Mouse (Mus musculus) CH12.LX (cell line): ENCODE results near the gene Tmem150a.

ENCODE experiments used
- CTCF ChIP-seq, 2 experiments: IDR thresholded peaks in 1 of 2; conservative IDR thresholded peaks in 1 of 2; 2 replicates each; pipeline ENCODE4 v1.5.1; 2011 to 2012; ENCODE audit warnings: low read depth in 2 of 2, low read length in 2 of 2, improper control_type of control experiment in 1 of 2, inconsistent platforms in 1 of 2, mild to moderate bottlenecking in 1 of 2, moderate library complexity in 1 of 2
- EP300 ChIP-seq: IDR thresholded peaks from 2 replicates; pipeline ENCODE4 v1.6.1; 2011; ENCODE audit warnings: low read length, improper control_type of control experiment
- KAT2A ChIP-seq: IDR thresholded peaks from 2 replicates; pipeline ENCODE4 v1.6.1; 2012; ENCODE audit warnings: low read length, improper control_type of control experiment, inconsistent platforms; ENCODE audit not compliant: insufficient replicate concordance
- MAX ChIP-seq: IDR thresholded peaks from 2 replicates; pipeline ENCODE4 v1.6.1; 2011; ENCODE audit warnings: low read length, improper control_type of control experiment
- MYC ChIP-seq: IDR thresholded peaks from 2 replicates; pipeline ENCODE4 v1.6.1; 2011; ENCODE audit warnings: low read depth, mild to moderate bottlenecking, improper control_type of control experiment, low read length
- NELFE ChIP-seq: IDR thresholded peaks from 2 replicates; pipeline ENCODE4 v1.6.1; 2011; ENCODE audit warnings: low read depth, low read length, improper control_type of control experiment
- POLR2A ChIP-seq: IDR thresholded peaks from 2 replicates; pipeline ENCODE4 v1.6.1; 2011; ENCODE audit warnings: low read depth, mild to moderate bottlenecking, improper control_type of control experiment, low read length
- POLR2AphosphoS2 ChIP-seq: IDR thresholded peaks from 2 replicates; pipeline ENCODE4 v1.6.1; 2011; ENCODE audit warnings: low read depth, low read length, improper control_type of control experiment
- ZKSCAN1 ChIP-seq: IDR thresholded peaks from 2 replicates; pipeline ENCODE4 v1.6.1; 2012; ENCODE audit warnings: low read depth, inconsistent platforms, low read length, improper control_type of control experiment, borderline replicate concordance

DNA sequence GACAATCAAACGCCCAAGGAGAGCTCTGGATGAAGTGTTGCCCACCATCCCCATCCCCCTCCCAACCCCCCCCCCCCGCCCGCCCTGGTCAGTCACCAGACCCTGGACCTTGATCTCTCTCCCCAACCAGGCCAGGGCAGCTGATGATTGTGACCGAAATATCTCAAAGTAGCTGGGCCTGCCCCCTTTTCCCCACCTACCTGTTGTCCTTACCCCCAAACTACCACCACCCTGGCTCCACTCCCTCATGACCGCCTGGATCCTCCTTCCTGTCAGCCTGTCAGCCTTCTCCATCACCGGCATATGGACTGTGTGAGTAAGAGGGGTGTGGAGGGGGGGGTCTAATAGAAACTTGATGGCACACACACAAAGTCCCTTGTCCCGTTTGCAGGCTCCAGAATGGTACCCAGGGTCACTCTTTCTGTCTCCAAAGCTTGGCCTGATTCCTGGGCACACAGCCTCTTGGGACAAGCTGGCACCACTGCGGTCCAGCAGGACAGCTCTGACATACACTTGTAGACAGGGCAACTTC lies 820 bp downstream of the Tmem150a start:
- TF ChIP-seq EP300 (no peak), CTCF (conservative IDR thresholded peaks at IDR 0.05 in 1 of 2, IDR thresholded peaks at IDR 0.05 in 1 of 2; ENCODE audit: low read depth in 2 of 2, low read length in 2 of 2) (no peak), ZKSCAN1 (no peak), KAT2A (no peak), NELFE (no peak), POLR2A (no peak; the same call in 1 of the 2 replicates), POLR2AphosphoS2 (no peak), MAX (no peak), MYC (no peak)
